Comparison of ENCODE assay signal across 8 mouse cellular contexts in genomic region chr14:118473188-118473830, GRCm38 (mm10).
DNase-seq lines count a peak whose midpoint lies in the region; ATAC-seq lines count a peak whose summit lies in the region.

No protein-coding gene starts in this region.

- H3K4me1 ChIP-seq in neural tube, embryonic 11.5 days (ENCODE audit: control insufficient read depth, insufficient read depth, low read length) = peaks cover 9% of the 10 kb centered on the region; the same call in 1 of the 2 replicates
- peaks cover 5% of the 10 kb centered on the region; the same call in 1 of the 2 replicates for H3K4me1 ChIP-seq in forebrain, embryonic 11.5 days (replicated peaks; ENCODE audit: control insufficient read depth, insufficient read depth, low read length)
- H3K4me1 ChIP-seq in limb, embryonic 13.5 days = peaks cover 18% of the 10 kb centered on the region
- no peaks in the 10 kb centered on the region for H3K4me1 ChIP-seq in stomach, embryonic 14.5 days (ENCODE audit: control insufficient read depth, insufficient read depth, low read length)

- H3K4me3 ChIP-seq in neural tube, embryonic 11.5 days (ENCODE audit: low read depth, low read length) = peak overlapping the region; percentile 52
- H3K4me3 ChIP-seq in forebrain, embryonic 11.5 days (ENCODE audit: low read depth, low read length) = peak overlapping the region; percentile 50
- H3K4me3 ChIP-seq in limb, embryonic 13.5 days = peak overlapping the region; percentile 62
- H3K4me3 ChIP-seq in stomach, embryonic 14.5 days (ENCODE audit: low read depth, low read length) = peak overlapping the region; percentile 42

- H3K36me3 ChIP-seq in neural tube, embryonic 11.5 days (ENCODE audit: control insufficient read depth, insufficient read depth, low read length) = no peaks in the 10 kb centered on the region
- H3K36me3 ChIP-seq in forebrain, embryonic 11.5 days (ENCODE audit: control insufficient read depth, insufficient read depth, low read length) = no peaks in the 10 kb centered on the region
- no peaks in the 10 kb centered on the region for H3K36me3 ChIP-seq in limb, embryonic 13.5 days
- H3K36me3 ChIP-seq in stomach, embryonic 14.5 days (ENCODE audit: control insufficient read depth, insufficient read depth, low read length) = no peaks in the 10 kb centered on the region

- H3K9ac ChIP-seq in neural tube, embryonic 11.5 days (ENCODE audit: low read length) = peak overlapping the region; percentile 39
- H3K9ac ChIP-seq in forebrain, embryonic 11.5 days (ENCODE audit: low read length) = peak overlapping the region; percentile 48
- H3K9ac ChIP-seq in limb, embryonic 13.5 days = peak overlapping the region; percentile 67
- peak overlapping the region; percentile 28; the same call in 1 of the 2 replicates for H3K9ac ChIP-seq in stomach, embryonic 14.5 days (replicated peaks; ENCODE audit: low read depth, low read length)

- H3K27me3 ChIP-seq in neural tube, embryonic 11.5 days (ENCODE audit: control insufficient read depth, insufficient read depth, low read length) = peaks cover 6% of the 10 kb centered on the region; the same call in 1 of the 2 replicates
- peaks cover 5% of the 10 kb centered on the region; the same call in 1 of the 2 replicates for H3K27me3 ChIP-seq in forebrain, embryonic 11.5 days (ENCODE audit: control insufficient read depth, insufficient read depth, low read length)
- peaks cover 59% of the 10 kb centered on the region for H3K27me3 ChIP-seq in limb, embryonic 13.5 days
- peaks cover 3% of the 10 kb centered on the region; the same call in 1 of the 2 replicates for H3K27me3 ChIP-seq in stomach, embryonic 14.5 days (ENCODE audit: control insufficient read depth, insufficient read depth, low read length)

- ATAC-seq in neural tube, embryonic 11.5 days (ENCODE audit: insufficient read depth, low FRiP score, low TSS enrichment) = peak; percentile 58
- peak; percentile 48 for ATAC-seq in forebrain, embryonic 11.5 days (replicated peaks; ENCODE audit: low FRiP score)
- ATAC-seq in limb, embryonic 13.5 days (ENCODE audit: low FRiP score, low read depth) = no peak; the same call in 1 of the 2 replicates
- ATAC-seq in stomach, embryonic 14.5 days (ENCODE audit: insufficient number of reproducible peaks, insufficient read depth, low FRiP score, low read depth) = no peak

- peak; percentile 38 for DNase-seq in neural tube, embryonic 11.5 days (ENCODE audit: low spot score)
- DNase-seq in neural tube, embryonic 10.5 days (ENCODE audit: extremely low spot score, low spot score) = no peak
- no peak for DNase-seq in forebrain, embryonic 11.5 days (ENCODE audit: low spot score)
- no peak for DNase-seq in adrenal gland, adult (ENCODE audit: inconsistent age in 2 of 2, low spot score in 1 of 2)
- no peak for DNase-seq in left cerebral cortex, postnatal 25 days (ENCODE audit: low spot score in 2 of 2)
- DNase-seq in adrenal gland, postnatal 36 days = no peak

- WGBS in neural tube, embryonic 11.5 days = 13% methylated on average over 20 of the region's 20 CpGs
- 5% methylated on average over 20 of the region's 20 CpGs for WGBS in forebrain, embryonic 11.5 days
- 14% methylated on average over 20 of the region's 20 CpGs for WGBS in limb, embryonic 13.5 days
- 6% methylated on average over 20 of the region's 20 CpGs for WGBS in stomach, embryonic 14.5 days

- no peak overlapping the region for H3K27ac ChIP-seq in neural tube, embryonic 11.5 days (ENCODE audit: low read depth, low read length)
- no peak overlapping the region for H3K27ac ChIP-seq in forebrain, embryonic 11.5 days (ENCODE audit: low read depth, low read length)
- no peak overlapping the region for H3K27ac ChIP-seq in limb, embryonic 13.5 days
- peak overlapping the region; percentile 88 for H3K27ac ChIP-seq in stomach, embryonic 14.5 days (ENCODE audit: low read length)

- H3K4me2 ChIP-seq in neural tube, embryonic 11.5 days (ENCODE audit: low read depth) = peak overlapping the region; percentile 92
- peak overlapping the region; percentile 92 for H3K4me2 ChIP-seq in forebrain, embryonic 11.5 days (ENCODE audit: low read depth, low read length, severe bottlenecking)
- peak overlapping the region; percentile 98 for H3K4me2 ChIP-seq in limb, embryonic 13.5 days (replicated peaks)
- H3K4me2 ChIP-seq in stomach, embryonic 14.5 days (replicated peaks; ENCODE audit: low read depth, low read length) = peak overlapping the region; percentile 90

- intact Hi-C loops in left cerebral cortex, postnatal 25 days (cut with DNase I) = no loop called here

- H3K9me3 ChIP-seq in neural tube, embryonic 11.5 days (ENCODE audit: control insufficient read depth, low read length) = 0 out of 2 replicates have a peak, but pooled peaks cover 3% of the 10 kb centered on the region
- peaks cover 2% of the 10 kb centered on the region; the same call in 1 of the 2 replicates for H3K9me3 ChIP-seq in forebrain, embryonic 11.5 days (ENCODE audit: control insufficient read depth, low read length)
- H3K9me3 ChIP-seq in limb, embryonic 13.5 days = peaks cover 4% of the 10 kb centered on the region; the same call in 1 of the 2 replicates
- no peaks in the 10 kb centered on the region for H3K9me3 ChIP-seq in stomach, embryonic 14.5 days (ENCODE audit: control insufficient read depth, low read depth, low read length)

Comparison
In these comparisons a context has a peak if more than half of its experiments do, and no peak if none do; other contexts are left out.
1. ATAC-seq: peak in neural tube, embryonic 11.5 days (single experiment) and forebrain, embryonic 11.5 days (single experiment); none in limb, embryonic 13.5 days (single experiment) and stomach, embryonic 14.5 days (single experiment).
2. Peak in every context shown above with its lines, with median percentiles within 50 percentile points of each other: H3K4me2 ChIP-seq, H3K4me3 ChIP-seq and H3K9ac ChIP-seq.